Mouse (Mus musculus) erythroblast, adult 5-6 weeks (primary cell): Measurements from ENCODE around the gene Prss43. TPM values are rescaled to one million over a fixed set of nuclear protein-coding genes. Genes with fewer than 3 reads are reported as not detected.

Experiments
- ATAC-seq: replicated peaks from 2 replicates; pipeline ENCODE4 v1.8.0; 2016; ENCODE audit warnings: moderate number of reproducible peaks, mild to moderate bottlenecking, moderate TSS enrichment, inconsistent platforms; ENCODE audit not compliant: poor library complexity, low FRiP score, severe bottlenecking
- total RNA-seq, 2 experiments: library from RNA; stranded (forward) in 1 of 2; stranded (reverse) in 1 of 2; fragments of 150-400 nt in 1 of 2; fragments of 200-764, 138-1000 nt in 1 of 2; gene quantifications; 2 replicates each; pipeline versions ENCODE4 v1.2.3 to v1.2.4; 2015 to 2017; ENCODE audit warnings: low replicate concordance in 2 of 2

Prss43 gene
- total RNA-seq, 2 experiments from 2014 or later, result not detected

- ATAC-seq, result no peak
Measured at GRCm38 (mm10) chr9:110834961-110835360, 8.5 kb downstream of the Prss43 start.

- no peak for ATAC-seq
Measured at GRCm38 (mm10) chr9:110836112-110836511, 9.6 kb downstream of the Prss43 start.

DNA sequence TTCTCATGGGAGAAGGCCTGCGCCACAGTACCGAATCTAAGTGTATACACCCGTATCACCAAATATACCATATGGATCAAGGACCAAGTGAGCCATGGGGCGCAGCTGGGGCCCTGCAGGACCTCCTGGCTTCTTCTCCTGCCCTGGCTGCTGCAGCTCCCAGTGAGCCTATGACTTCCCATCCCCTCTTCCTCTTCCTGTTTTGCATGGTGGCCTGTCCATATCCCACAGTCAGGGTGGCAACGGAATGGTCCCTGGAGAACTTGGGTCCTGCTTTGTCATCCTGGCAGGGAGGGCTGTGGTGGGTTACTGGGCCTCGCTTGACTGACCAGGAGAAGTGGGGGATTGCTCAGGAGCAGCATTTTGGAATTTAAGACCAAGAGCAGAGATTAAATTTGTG is 14.4 kb downstream of the Prss43 start:
- no peak for ATAC-seq

DNA sequence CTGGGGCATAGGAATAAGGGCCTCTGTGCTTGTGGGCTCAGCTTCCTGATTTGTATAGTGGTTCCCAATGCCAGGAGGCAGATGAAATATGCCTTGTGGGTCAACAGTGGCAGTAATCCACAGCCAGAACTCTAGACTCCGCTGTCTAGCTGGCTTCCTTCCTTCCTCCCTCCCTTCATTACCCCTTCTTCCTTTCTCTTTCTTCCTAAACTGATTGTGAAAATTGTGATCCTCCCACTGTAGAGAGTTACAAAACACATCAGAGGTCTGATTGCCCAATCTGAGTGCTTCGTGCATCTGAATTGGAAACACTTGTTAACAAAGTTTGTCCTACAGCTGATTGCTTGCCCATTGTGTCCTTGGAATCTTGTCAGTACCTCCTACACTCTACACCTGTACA is 14.9 kb downstream of the Prss43 start:
- no peak for ATAC-seq

- ATAC-seq, result no peak
Measured at GRCm38 (mm10) chr9:110844206-110844605, 17.7 kb downstream of the Prss43 start, which contains the start of gene Prss46. Gene Prss46 (plus strand): TSS chr9:110844506.

GRCm38 (mm10) chr9:110849162-110849561 is 22.7 kb downstream of the Prss43 start:
- ATAC-seq, result no peak

DNA sequence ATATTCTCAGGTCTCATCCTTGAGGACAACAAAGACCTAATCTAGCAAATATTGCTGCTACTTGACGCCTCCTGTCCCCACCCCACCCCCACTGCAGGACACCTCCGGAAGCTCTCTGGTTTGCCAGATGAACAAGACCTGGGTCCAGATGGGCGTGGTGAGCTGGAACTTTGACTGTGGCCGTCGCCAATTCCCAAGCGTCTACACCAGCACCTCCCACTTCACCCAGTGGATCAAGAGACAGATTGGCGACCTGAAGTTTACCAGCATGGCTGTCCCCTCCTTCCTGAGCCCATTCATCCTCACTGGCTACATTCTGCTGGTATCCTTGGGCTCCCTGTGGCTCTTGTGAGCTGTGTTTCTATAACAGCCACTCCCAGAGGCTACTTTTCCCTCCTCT is 29.4 kb downstream of the Prss43 start:
- ATAC-seq, result no peak

DNA sequence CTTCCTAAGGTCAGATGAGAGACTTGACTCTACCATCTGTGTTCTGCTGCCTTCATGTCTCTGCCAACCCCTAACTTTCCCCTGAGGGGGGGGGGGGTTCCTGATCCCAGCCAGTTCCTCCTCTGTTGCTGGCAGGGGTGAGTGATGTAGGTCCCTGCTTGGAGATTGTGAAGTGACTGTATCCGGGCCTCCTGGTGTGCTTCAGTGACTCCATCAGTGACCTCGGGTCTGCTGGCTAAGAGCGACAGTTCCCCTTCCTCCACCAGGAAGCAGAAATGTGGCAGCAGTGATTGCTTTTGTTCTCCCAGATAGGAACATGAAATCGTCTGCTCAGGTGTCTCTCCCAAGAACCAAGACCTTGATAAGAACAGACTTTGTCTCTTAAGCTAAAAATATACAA is 30.4 kb downstream of the Prss43 start:
- ATAC-seq, result no peak

GRCm38 (mm10) chr9:110857781-110858472 is 31.4 kb downstream of the Prss43 start, which contains the start of gene Prss50:
Gene Prss50 (plus strand): TSS chr9:110857967.
- no peak for ATAC-seq

DNA sequence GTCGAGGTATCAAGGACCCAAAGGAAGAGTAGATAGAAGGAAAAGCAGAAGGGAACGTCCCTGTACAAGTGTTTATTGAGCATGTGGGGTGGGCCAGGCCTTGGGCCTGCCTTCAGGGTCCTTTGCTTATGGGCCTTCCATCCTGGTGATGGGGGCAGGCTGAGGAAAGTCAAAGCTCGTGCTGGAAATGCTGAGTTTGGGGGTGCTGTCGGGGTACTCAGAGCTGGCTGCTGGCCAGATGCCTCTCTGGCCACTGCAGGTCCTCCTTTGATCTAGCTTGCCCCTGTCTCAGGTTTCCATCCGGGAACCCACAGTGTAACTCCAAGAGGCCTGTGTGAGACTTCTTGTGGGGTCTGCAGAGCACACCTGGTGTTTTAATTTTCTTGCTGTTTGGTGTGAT is 32.0 kb downstream of the Prss43 start:
- no peak for ATAC-seq

GRCm38 (mm10) chr9:110858967-110859596 is 32.6 kb downstream of the Prss43 start:
- no peak for ATAC-seq

DNA sequence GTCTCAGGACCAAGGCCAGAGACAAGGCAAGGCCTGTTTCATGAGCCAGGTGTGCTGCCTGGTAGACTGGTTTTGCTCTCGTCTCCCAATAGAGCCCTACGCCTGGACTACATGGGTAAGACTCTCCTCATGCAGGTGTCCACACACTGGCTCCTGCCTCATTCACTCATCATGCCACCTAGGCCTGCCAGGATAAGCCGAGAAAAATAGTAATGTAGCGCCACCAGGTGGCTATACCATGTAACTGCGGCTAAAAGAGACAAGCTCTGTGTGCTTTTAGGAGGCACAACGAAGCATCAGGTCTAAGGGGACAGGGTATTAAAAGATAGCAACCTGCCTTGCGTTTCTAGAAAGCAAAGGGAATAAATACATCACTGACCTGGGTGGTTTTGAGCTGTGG is 44.5 kb downstream of the Prss43 start:
- peak; percentile 51; the same call in 1 of the 2 replicates for ATAC-seq

GRCm38 (mm10) chr9:110873681-110874659 is 47.5 kb downstream of the Prss43 start:
- no peak for ATAC-seq

DNA sequence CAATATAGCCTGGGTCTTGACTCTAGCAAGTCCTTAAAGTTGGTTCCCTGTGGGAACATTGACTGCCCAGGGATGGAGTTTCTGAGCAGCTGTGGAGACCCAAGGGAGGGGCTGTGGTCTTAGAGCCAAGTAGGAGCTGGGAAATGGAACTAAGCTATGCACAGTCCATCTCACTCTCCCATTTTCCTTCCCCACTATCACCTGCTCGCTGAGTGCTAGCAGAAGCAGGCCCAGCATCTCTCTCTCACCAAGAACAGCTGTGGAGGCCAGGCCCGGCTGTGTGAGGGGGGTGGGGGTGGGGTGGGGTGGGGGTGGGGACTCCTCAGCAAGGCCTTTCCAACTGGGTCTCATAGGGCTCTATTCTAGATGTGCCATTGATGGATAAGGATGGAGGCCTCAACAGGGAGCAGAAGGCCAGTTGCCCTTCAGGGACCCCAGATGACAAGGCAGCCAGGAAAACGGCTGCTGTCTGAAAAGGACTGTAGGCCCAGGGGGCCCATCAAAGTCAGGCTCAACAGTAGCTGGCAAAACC is 48.2 kb downstream of the Prss43 start:
- ATAC-seq, result no peak

GRCm38 (mm10) chr9:110875288-110875695 is 48.8 kb downstream of the Prss43 start:
- no peak for ATAC-seq

- ATAC-seq, result no peak
Measured at GRCm38 (mm10) chr9:110877353-110877752, 50.9 kb downstream of the Prss43 start.

DNA sequence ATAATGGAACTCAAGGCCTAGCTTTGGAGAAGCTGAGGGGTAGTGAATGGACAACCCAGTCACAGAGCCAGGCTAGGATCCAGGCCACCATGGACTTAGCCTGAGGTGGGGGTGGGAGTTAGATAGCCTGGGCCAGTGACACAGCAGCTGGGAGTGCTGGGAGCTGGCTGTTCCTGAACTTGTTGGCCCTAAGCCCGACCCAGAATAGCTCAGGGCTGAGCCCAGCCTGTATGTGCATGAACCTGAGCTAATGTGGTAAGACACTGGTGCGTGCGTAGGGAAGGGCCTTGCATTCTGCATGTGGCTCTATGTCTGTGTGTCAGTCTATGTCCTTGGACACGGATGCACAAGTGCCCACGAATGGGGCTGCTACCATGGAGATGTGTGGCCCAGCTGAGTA is 51.4 kb downstream of the Prss43 start:
- ATAC-seq, result no peak

GRCm38 (mm10) chr9:110879191-110879920 is 52.9 kb downstream of the Prss43 start, which contains the start of gene Als2cl:
Gene Als2cl (plus strand): TSS chr9:110879870.
- ATAC-seq, result no peak

DNA sequence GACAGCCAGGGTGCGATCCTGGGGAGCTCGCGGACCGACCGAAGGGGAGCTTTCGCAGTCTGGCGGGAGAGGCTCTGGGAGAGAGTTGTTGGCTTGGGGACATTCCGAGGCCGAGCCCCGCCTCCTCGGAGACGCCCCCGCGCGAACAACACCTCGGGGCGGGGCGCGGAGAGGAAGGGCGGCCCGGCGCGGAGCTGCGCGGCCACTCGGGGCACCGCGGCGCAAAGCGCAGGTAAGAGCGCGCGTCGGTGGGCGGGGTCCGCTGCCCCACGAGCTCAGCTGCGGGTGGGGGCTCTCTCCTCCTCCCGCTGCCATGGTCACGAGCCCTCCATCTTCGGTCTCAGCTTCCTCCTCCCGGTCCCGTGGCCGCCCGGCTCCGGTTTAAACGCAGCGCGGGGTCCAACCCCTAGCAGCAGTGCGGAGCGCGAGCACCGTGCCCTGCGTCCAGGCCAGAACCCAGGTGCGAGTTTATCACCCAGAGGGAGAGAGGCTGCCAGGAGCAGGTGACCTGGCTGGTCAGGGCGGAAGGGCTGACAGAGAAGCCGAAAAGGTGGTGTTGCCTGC is 53.6 kb downstream of the Prss43 start, which contains the start of gene Tmie:
Gene Tmie (minus strand): TSS at position 116 of the 564 bp plus-strand sequence.
- no peak for ATAC-seq
